Mouse (Mus musculus) 3T3-L1 (cell line): ENCODE data around the gene Egr2.

Experiments used
- DNase-seq: peaks from one replicate; pipeline ENCODE4 v3.0.0-alpha.2; 2015; ENCODE audit warnings: low read depth, low spot score

Egr2 gene

GRCm38 (mm10) chr10:67535256-67535655 is at the start of gene Egr2:
TSS of gene Egr2 (plus strand) at chr10:67535475.
- no peak for DNase-seq

GRCm38 (mm10) chr10:67487496-67487895 is 47.8 kb upstream of the Egr2 start:
- peak; percentile 76 for DNase-seq

- DNase-seq = no peak
These were observed 45.4 kb upstream of the Egr2 start for GRCm38 (mm10) chr10:67489836-67490235.

- DNase-seq = no peak
These were observed 44.6 kb upstream of the Egr2 start for GRCm38 (mm10) chr10:67490632-67491031.

DNA sequence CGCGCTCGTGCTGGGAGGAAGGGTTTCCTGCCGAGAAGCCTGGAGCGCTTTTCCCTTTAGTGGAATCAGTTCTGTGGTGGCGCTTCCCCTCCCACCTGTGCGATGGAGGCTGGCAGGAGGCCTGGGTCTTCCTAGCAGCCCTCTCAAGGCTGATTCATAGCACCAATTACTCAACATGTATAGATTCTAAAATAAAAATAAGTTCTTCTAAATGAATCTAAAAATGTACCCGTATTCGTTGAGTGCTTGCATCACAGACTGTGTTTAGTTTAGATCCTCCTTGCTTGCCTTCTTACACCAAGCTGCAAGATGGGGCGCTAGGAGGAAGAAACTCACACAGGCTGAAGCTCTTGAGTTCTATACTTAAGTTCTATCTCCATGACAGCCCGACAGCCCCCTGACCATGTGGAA is 43.1 kb upstream of the Egr2 start:
- DNase-seq = no peak

GRCm38 (mm10) chr10:67493556-67493955 is 41.7 kb upstream of the Egr2 start:
- DNase-seq = peak; percentile 75

DNA sequence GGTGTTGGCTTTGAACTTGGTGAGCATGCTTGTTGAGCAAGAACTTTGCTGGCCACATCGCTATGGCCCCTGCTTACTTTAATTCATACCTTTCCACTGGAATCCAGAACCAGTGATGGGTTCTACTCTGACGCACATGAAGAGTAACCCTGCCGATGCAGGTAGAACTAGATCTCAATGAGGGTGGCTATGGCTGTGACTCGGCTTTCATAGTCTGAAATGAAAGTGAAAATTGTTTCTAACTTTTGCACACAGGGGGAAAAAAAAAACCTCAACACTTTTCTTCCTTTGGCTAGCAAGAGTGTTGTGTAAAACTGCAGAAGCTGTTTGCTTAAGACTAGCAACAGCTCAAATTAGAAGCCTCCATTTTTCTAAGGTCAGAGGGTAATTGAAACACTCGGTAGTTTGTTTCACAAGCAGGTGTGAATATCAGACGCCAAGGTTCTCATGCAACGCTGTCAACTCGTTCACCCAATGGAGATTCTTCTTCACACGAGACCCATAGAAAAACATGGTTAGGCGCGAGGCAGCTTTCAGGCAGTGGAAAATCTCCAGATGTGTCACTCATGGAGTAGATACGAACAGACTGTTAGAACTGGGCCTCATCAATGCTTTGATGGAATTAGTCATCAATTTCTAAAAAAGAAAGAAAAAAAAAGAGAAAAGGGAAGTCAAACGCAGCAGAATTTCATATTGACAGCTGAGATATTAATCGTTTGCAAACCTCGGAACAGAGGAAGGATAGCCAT is 38.0 kb upstream of the Egr2 start:
- DNase-seq = no peak

GRCm38 (mm10) chr10:67497951-67498350 is 37.3 kb upstream of the Egr2 start:
- no peak for DNase-seq

GRCm38 (mm10) chr10:67503320-67503995 is 31.8 kb upstream of the Egr2 start:
- DNase-seq = no peak

GRCm38 (mm10) chr10:67504046-67504445 is 31.2 kb upstream of the Egr2 start:
- DNase-seq = no peak

GRCm38 (mm10) chr10:67505248-67505647 is 30.0 kb upstream of the Egr2 start:
- DNase-seq = no peak

DNA sequence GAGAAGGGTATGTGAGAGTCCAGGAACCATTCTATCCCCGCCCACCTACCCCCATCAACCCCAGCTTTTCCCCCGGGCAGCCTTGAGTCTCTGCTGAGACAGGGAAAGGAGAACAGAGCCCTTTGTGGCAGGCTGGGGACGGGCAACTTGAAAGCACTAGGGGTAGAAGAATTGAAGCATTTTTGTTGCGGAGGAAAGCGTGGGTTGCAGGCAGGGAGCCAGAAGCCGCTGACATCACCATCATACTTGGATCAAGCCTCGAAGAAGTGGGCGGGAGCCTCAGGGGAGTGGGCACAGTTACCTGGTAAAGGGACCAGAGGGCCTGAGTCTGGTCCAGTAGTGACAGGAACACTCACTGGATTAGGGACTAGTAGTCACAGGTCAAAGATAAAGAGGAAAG is 23.1 kb upstream of the Egr2 start:
- no peak for DNase-seq

- no peak for DNase-seq
These were observed 22.4 kb upstream of the Egr2 start for GRCm38 (mm10) chr10:67512871-67513270.

DNA sequence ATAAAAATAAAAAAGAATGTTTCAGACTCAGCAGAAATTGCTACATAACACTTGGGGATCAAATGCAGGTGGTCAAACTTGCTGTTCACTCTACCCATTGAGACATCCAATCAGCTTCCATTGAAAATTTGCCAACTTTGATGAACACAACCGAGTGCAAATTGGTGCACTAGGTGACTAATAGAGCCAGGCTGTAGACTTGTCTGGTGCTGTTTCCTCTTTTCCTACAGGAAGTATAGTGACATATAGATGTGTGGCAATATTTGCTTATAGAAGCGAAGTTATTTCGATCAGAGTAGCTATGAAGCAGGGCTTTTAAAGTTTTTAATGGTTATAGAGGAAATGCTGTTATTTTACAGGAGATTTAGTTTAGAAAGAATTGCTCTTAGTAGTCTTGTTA is 16.5 kb upstream of the Egr2 start:
- no peak for DNase-seq

GRCm38 (mm10) chr10:67524130-67524529 is 11.1 kb upstream of the Egr2 start:
- peak; percentile 48 for DNase-seq

DNA sequence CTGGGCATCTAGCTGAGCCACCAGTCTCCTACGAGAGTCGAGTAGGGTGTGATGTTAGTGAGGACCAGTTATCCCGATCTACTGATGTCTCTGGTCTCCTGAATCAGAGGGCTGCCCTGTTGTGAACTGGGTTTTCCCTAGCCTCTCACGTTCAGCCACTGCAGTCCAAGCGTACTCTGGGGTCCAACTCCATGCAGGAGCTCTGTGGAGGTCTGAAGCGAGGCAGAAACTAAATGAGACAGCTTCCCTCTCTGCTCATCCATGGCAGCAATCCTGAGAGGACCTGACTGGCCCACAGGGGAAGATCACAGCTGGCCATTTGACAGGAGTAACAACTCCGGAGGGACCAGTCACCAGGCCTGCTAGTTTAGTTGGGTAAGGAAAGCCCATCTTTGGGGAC is 10.6 kb upstream of the Egr2 start:
- no peak for DNase-seq

- DNase-seq = no peak
These were observed 8.8 kb upstream of the Egr2 start for GRCm38 (mm10) chr10:67526435-67526834.

GRCm38 (mm10) chr10:67529769-67530168 is 5.5 kb upstream of the Egr2 start:
- peak; percentile 55 for DNase-seq

DNA sequence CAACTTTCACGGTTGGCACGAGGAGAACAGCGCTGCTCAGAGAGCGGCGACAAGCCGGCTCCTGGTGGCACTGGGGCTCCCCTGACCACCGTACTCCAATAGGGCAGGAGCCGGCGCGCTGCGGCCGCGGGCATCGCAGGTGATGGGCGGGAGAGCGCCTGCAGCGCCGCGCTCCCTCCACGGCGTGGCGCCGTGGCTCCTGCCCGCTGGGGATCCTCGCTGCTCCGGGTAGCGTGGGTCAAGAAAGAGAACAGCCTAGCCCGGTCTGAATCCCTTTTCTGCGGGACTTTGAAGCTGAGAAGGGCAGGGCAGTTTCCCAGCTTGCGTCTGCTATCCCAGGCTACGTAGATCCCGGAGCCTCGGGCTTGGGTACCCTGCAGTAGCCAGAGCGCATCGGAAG is 697 bp downstream of the Egr2 start:
- peak; percentile 60 for DNase-seq

DNA sequence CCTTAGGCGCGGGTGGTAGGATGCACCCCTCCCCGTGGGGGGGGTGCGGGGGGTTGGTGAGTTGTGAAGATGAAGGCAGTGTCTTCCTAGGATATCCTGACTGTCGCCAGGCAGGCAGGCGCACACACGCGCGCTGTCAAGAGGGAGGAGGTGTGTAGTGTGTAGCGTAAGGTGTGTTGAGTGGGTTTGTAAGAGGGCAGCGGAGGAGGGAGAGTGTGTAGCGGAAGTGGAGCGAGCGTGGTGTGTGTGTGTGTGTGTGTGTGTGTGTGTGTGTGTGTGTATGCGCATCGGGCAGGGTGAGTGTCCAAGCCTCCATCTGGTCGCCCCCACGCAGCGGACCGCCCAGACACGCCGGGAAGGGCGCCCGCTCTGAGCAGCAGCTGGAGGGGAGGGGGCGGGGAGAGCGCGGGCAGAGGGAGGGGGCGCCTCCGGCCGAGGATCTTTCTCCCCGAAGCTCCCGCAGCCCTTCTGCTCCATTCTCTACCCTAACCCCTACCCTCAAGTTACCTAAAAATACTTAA is 1.4 kb downstream of the Egr2 start:
- DNase-seq = no peak

GRCm38 (mm10) chr10:67537151-67537994 is 2.1 kb downstream of the Egr2 start:
- DNase-seq = peak; percentile 95

DNA sequence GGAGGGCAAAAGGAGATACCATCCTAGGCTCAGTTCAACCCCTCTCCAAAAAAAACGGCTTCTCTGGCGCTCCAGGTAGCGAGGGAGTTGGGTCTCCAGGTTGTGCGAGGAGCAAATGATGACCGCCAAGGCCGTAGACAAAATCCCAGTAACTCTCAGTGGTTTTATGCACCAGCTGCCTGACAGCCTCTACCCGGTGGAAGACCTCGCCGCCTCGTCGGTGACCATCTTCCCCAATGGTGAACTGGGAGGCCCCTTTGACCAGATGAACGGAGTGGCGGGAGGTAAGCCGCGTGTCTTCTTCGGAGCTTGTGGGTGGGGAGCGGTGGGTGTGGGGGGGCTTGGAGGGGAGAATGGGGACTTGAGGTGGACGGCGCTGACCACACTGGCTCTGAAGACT is 2.8 kb downstream of the Egr2 start:
- peak; percentile 35 for DNase-seq
